In the genomic region with DNA sequence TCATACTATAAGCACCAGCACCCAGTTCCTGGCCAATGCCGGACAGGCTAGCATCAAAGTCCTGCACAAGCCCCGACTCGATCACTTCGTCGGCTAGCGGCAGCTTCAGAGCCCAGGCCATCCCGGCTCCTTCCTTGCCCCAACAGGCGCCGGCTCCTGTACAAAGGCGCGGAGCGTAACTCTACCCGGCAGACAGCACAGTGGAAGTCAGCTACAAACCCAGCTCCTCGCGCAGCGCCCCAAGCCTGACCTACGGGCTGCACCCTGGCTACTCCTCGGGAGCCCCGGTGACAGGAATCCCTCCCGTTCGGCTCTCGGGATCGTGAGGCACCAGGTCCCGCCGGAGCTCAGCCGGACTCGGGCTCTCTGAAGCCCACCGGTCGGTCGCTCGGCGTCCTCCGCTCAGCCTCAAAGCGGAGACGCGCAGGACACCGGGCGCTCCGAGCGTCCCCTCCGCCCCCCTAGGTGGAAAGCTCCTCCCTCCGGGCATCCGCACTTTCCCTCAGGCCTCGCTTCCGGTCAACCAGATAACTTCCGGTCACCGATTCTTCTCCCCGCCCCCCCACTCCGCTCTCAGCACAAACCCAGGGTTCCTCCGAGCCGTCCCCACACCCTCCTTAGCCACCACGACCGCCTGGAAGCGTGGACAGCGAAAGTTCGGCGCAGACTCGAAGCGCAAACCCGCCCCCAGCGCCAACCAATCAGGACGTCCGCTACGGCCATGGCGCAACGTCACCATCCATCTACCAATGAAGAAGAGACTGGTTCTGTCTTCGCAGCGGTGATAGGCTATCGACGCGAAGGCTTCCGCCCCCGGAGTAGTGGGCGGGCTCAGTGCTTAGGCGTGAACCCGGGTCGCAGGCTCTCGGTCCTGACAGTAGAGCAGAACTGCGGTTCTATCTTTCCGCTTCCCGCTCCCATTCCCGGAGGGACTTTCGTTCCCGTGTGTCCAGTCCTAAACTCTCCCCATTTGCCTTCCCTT, we compare ENCODE assay signal across 8 mouse cellular contexts. TPM values are rescaled to one million over a fixed set of nuclear protein-coding genes. Genes with fewer than 3 reads are reported as not detected.
DNase-seq lines count a peak whose midpoint lies in the region; ATAC-seq and TF ChIP-seq lines count a peak whose summit lies in the region.

Gene Tfcp2 (minus strand): TSS at position 683 of the 982 bp plus-strand sequence.

- under 1% methylated on average over 84 of the region's 84 CpGs for WGBS in hindbrain, postnatal 0 days

- H3K4me2 ChIP-seq in hindbrain, postnatal 0 days (ENCODE audit: low read depth, low read length), result peak within 1 kb of the TSS; percentile 73

- H3K4me1 ChIP-seq in hindbrain, postnatal 0 days (ENCODE audit: insufficient read depth, low read length), result peaks cover 8% of the 10 kb centered on the region; the same call in 1 of the 2 replicates

- H3K36me3 ChIP-seq in hindbrain, postnatal 0 days (ENCODE audit: insufficient read depth, low read length), result 0 out of 2 replicates have a peak, but pooled peaks cover 4% of the 10 kb centered on the region

- TF ChIP-seq CTCF in gastrocnemius, adult 2 months (IDR thresholded peaks at IDR 0.05), result no peak
- no peak for TF ChIP-seq CTCF in hindbrain, postnatal 0 days (IDR thresholded peaks at IDR 0.05; ENCODE audit: low read depth)
- no peak for TF ChIP-seq CTCF in left cerebral cortex, adult 2 months (IDR thresholded peaks at IDR 0.05)

- H3K4me3 ChIP-seq in gastrocnemius, adult 2 months, result peak within 1 kb of the TSS; percentile 77
- H3K4me3 ChIP-seq in hindbrain, postnatal 0 days (ENCODE audit: low read length), result peak within 1 kb of the TSS; percentile 60
- H3K4me3 ChIP-seq in left cerebral cortex, adult 2 months, result peak within 1 kb of the TSS; percentile 98

- no peaks in the 10 kb centered on the region for H3K27me3 ChIP-seq in hindbrain, postnatal 0 days (ENCODE audit: insufficient read depth, low read length)

- peak within 1 kb of the TSS; percentile 81 for H3K9ac ChIP-seq in hindbrain, postnatal 0 days (replicated peaks; ENCODE audit: low read length)

- no peaks in the 10 kb centered on the region for H3K9me3 ChIP-seq in hindbrain, postnatal 0 days (ENCODE audit: low read length)

- DNase-seq in ZHBTc4 (ENCODE audit: low read depth, low spot score), result peak; percentile 98
- DNase-seq in gastrocnemius, adult 2 months, result peak; percentile 99
- DNase-seq in hindbrain, postnatal 0 days (ENCODE audit: low spot score), result peak; percentile 99
- DNase-seq in left cerebral cortex, adult 2 months (ENCODE audit: extremely low spot score in 1 of 2, low spot score in 2 of 2), result peak; percentile 98 to 99
- peak; percentile 99 to 100 for DNase-seq in right cerebral cortex, adult 2 months (ENCODE audit: low spot score in 2 of 2)
- DNase-seq in urinary bladder, postnatal 14 days (ENCODE audit: low spot score), result peak; percentile 99

- intact Hi-C loops in gastrocnemius, adult 2 months (cut with DNase I), result loop anchor here (5.0 kb wide), 1 partner anchor 61 kb away; no protein-coding TSS in a partner anchor
- intact Hi-C loops in left cerebral cortex, adult 2 months (cut with DNase I), result loop anchor here (5.0 kb wide), 3 partner anchors 46 to 131 kb away; partner anchors contain the start of gene Pou6f1

- ATAC-seq in common myeloid progenitor, adult 5-6 weeks (replicated peaks; ENCODE audit: low read depth, poor library complexity, severe bottlenecking), result peak; percentile 99
- ATAC-seq in hindbrain, postnatal 0 days, result peak; percentile 100
- peak; percentile 100 for ATAC-seq in megakaryocyte, adult 5-6 weeks (ENCODE audit: poor library complexity, severe bottlenecking)

- H3K27ac ChIP-seq in gastrocnemius, adult 2 months, result peak within 1 kb of the TSS; percentile 97
- H3K27ac ChIP-seq in hindbrain, postnatal 0 days, result peak within 1 kb of the TSS; percentile 93
- H3K27ac ChIP-seq in left cerebral cortex, adult 2 months, result peak within 1 kb of the TSS; percentile 90

RNA-seq across cellular contexts. Expression of gene Tfcp2, which starts in this region (rescaled TPM):
- 10.1 and 16.9 TPM in 2 replicates for total RNA-seq in common myeloid progenitor, adult 5-6 weeks (2017)
- 10 to 100 TPM; 11.6 to 12.6 TPM for total RNA-seq in gastrocnemius, adult 2 months (2021)
- 27.1 and 45.7 TPM in 2 replicates for total RNA-seq in hindbrain, postnatal 0 days (2014; rRNA removed)
- 34.9 and 35.6 TPM in 2 replicates for polyA plus RNA-seq in hindbrain, postnatal 0 days (2015; fragmentation: Nextera tagmentation; extraction: Ambion mirVana)
- 10 to 100 TPM; 26.8 to 27.9 TPM for total RNA-seq in left cerebral cortex, adult 2 months (2021)
- 1.2 and 2.0 TPM in 2 replicates for total RNA-seq in megakaryocyte, adult 5-6 weeks (2015)
- total RNA-seq in megakaryocyte, adult 5-6 weeks (2017), result 3.8 and 4.0 TPM in 2 replicates

Comparison
In these comparisons a context has a peak if more than half of its experiments do, and no peak if none do; other contexts are left out.
1. Peak in every context shown above with its lines: DNase-seq, ATAC-seq, H3K4me3 ChIP-seq and H3K27ac ChIP-seq.